Mouse (Mus musculus): ENCODE measurements at regions not wholly inside any gene's neighbourhood (a gene's known extent, or its start where the extent isn't known, plus 50 kb on each side); places are given as distances from the start of the nearest gene placed in this dataset.

DNA sequence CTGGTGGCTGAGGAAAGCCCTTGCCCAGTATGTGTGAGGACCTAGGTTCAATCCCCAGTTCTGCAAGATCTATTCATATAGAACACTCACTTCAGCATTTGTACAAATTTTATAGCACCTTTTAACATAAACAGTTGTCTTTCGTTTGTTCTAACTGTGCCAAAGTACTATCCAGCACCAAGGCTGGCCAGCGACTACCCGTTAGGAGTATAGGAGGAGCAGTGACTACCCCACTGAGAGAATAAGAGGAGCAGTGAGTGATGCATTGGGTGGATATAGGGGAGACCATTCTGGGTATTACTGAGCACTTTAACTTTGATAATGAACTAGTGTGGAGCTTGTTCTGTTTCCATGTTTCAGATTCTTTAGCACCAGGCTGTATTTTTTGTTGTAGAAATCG lies 193.8 kb upstream of the Cdh5 start:
- no peak for DNase-seq

DNA sequence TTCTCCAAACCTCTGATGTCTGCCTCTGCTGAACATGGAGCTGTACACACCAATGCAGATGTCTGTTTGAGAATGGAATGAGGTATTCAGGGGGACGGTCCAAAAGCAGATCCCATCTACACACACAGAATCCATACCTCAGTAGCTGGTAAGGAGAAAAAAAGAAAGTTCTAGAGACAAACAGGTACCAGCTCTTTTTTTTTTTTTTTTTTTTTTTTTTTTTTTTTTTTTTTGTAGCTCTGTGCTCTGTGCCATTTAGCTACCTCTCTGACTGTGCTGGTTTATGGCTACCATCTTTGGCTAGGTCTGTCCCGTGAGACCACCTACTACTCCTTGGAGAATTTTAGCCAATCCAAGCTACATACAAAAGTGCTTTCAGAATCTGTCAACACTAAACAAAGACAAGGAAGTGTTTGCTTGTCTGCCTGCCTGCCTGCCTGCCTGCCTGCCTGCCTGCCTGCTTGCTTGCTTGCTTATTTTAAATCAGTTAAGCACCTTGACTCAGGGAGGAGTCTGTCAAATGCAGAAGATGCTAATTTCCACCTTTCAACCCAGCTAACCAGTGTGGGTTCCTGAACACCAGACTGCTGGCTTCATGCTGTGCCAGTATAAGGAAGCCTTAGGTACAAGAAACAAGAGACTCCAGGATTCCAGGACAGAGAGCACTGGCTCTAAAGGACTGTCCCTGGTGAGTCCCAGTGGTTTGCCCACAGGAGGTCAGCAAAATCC lies 190.0 kb upstream of the Cdh5 start:
- DNase-seq = no peak

DNA sequence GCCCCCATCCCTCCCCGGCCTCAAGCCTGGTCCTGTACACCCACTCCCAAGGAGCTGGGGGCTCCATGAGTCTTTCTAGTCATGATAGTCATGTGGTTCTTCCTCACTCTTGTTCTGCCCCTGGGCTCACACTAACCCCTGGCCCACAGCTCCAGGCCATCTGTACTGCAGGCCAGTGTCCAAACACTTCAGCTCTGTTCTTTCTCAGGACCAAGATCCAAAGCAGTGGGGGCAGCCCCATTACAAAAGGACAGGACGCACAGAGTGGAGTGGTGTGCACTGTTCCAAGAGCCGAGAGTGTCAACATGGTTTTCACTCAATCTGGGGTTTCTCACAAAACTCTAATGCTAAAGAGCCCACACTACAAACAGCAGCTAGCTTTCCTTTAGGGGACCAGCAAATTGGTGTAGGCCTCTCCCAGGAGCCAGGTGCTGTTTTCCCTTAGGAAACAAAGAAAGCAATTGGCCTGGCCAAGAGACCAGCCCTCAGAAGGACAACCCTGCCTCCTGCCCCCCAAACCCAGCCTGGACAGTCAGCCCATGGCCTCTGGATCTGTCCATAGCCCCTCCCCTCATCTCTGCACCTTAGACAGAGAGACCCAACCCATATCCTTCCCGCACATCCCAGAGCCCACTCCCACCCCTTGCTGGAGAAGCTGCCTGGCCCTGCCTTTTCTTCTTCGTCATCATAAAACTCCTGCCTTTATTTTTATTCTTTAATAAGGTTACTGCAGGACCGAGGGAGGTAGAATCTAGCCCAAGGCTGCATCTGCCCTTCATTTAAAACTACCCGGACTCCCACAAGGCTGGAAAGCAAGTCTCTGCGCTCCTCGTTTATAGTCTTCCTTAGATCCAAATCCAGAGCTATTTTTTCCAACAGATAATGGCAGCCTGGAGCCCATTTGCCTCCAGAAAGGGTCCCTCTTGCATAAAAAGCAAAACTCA lies 188.2 kb upstream of the Cdh5 start:
- no peak for DNase-seq

DNA sequence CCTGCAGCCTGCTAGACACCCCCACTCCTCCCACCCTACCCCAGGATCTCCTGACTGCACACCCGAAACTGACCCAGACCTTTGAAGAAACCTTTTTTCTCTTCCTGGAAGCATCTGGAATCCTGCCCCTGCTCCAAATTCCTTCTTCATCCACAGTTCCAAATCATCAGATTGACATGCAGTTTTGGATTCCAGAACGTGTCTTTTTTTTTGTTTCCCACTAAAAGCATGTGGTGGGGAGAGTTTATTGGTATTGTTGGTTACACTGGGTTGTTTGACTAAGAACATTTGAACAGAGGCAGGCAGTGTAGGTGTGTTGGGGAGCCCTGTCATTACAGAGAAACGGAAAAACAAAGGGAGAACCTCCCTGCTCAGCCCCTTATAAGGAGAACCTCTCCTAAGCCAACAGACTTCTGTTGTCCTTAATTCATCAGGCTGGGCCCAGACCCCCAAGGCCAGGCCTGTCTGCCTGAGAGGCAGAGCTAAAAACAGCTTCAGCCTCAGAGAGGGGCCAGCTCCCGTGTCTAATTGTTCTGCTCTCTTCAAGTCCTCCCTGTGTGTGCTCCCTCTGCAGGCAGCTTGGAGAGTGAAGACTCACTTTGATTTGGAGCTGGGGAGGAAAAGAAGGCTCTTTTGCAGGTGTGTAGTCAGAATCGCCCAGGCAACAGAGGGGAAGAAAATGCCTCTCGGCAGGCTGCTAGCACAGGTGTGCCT lies 187.3 kb upstream of the Cdh5 start:
- no peak for DNase-seq

DNA sequence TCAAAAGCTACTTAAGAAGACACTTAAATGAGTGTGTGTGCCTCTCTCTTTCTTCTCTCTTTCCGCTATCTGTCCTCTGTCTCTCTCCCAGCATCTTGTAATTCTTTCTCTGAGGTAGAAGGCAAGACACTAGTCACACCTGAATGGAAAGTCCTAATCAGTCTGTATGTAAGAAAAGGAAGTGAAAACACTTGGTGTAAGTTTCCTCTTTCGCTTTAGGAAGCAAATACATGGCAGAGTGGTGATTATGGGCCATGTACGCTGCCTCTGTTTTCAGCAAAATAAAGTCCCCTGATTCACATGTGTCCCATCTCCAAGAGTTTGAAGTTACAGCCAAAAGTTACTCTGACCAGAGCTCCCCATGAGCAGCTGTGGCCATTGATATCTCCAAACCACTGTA lies 182.1 kb upstream of the Cdh5 start:
- DNase-seq = no peak

DNA sequence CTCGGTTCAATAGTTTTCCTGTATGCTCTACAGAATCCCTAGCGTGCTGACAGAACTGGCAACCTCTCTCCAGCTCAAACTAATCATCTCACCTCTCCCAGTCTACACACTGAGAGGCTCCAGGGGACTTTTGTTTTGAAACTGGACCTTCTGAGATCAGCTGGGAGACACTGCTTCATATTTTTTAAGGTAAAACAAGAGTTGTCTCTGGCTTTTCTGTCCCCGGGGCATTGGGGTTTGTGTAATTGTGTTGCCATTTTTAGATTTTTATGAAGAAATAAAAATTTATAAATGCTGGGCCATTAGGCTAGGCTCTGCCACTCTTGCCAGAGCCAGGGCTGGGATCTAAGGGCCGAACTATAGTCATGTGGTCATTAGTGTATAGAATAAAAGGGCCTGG lies 179.8 kb upstream of the Cdh5 start:
- no peak for DNase-seq

DNA sequence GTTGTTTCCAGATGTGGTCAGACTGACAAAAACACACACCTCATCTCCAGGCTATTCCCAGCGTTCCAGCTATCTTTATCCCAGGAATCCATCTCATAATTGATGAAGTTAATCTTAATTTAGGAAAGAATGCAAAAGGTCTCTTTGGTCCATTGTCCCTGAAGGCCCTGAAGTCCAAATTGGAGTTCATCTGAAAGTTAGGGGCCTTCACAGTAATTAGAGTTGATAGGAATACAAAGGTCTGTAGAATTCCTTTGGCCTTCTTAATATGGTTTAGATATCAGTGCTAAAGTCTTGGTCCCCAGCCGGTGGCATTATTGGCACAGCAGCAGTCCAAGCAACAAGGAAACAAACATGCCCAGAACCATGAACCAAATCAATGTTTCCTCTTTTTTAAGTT lies 178.7 kb upstream of the Cdh5 start:
- DNase-seq = no peak

DNA sequence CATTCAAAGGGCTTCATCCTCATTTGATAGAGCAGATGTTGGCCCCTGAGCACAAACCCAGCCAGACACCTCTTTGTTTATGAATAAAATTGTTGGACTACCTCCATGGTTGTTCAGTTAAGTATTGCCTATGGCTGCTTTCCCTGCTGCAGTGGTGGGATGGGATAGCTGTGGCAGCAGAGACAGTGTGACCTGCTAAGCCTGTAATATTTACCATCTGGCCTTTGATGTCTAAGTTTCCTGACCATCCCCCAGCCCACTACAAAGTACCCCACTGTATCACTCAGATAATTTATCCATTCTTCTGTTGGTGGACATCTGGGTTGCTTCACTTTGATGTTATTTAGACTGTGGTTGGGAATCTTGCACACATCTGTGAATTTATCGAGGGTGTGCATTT lies 168.7 kb upstream of the Cdh5 start:
- no peak for DNase-seq

DNA sequence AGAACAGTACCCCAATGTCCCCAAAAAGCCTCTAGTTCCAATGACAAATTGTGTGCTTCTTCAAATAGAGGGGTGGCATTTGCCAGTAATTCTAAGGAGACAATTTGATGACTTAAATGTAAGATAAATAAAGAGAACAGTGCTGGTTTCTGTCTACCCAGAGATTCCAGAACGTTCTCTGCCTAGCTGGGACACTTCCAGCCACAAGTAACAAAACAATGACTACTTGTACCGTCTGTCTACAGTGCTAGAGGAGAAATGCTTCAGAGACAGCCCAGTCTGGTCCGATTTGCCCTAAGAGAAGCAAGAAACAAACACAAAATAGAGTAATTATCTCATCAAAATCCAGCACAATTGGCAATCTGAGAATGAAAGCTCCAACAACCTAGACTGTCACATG lies 164.9 kb upstream of the Cdh5 start:
- DNase-seq = no peak

DNA sequence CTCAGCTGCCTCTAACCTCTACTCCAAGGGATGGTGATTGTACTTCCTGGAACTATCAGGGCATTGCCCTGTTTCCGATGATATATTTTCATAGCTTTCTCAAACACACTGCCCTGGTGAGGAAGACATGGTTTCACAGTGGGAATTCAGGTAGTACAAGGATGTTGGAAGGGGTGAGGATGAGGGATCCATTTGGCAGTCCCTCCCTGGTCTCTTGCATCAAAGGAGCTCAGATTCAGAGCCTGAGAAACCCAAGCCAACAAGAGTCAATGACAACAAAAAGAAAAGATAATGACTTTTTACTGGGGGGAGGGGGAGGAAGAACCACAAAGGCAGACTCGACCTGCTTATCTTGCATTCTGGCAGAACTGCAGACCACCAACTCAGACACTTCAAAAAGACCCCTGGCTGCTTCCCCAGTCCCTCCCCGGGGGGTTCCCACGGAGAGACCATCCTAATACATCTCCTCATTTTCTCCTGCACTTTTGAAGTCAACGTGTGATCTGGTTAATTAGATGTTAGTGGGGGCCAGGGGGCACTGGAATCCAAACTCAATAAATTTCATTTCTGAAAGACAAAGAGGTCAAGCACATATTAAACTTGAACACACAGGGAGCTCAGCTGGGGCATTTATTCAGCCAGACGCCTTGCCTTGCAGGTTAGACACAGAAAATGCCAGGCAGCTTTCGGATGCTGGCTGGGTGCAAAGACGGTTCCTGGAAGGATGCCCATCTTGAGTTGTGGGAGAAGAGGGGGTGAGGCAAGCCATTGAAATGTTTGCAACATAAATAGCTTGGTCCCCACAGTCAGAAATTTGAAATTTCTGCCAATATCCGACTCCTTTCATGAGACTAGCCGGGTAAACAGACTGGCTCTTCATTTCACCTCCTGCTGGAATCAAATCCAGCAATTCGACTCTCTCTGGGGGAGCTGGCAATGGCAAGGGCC lies 162.9 kb upstream of the Cdh5 start:
- no peak for DNase-seq

DNA sequence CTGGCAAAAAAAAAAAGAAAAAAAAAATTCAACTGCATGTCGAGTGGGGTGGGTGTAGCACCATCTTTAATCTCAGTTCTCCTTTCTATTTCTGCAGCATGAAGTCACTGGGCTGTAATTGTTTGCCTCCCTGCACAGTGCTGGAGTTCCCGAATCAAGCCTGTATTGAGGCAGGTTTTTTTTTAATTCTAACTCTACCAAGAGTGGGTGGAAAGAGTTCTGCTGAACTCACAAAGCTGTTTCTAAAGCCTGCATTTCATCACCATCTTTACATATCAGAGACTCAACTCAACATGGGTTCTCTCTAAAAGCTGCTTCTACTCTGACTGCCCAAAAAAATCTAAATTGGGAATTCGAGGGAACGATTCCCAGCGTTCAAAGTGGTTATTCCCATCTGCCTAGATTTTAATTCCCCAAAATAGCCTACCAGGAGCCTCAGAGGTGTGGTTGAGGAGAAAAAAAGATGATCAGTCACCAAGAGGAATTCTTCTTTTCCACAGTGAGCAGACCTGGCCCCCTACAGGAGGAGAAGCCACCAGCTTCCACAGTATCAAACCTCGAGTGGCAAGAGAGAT lies 160.4 kb upstream of the Cdh5 start:
- no peak for DNase-seq

DNA sequence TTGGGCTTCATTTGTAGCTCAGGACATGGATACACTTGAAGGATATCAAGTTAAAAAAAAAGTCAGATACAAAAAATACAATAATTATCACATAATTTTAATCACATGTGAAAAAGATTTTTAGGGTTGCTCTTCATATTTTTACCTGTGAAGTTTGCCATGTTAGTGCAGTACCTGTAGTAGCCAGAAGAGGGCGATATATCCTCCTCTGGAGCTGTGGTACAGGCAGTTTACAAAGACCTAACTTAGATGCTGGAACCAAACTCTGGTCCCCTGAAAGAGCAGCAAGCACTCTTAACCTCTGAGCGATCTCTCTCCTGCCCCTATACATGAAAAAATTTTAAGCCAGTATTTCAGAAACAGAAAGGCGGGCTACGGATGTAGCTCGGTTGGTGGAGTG lies 153.0 kb upstream of the Cdh5 start:
- DNase-seq = no peak

DNA sequence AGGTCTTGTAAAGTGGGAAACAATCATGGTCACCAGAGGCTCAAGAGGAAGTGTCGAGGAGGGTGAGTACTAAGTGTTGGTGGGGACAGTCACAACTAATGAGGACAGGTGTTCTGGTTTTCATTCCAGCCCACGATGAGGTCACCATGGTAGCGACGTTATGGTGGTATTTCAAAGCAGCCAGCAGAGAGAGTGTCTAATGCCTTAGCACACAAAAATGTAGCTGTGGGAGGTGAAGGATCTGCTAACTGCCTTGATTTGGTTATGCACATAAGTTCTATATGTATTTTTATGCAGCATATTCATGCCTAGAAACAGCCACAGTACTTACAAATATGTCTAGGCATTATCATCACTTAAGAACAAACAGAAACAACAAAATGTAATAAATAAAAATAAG lies 151.0 kb upstream of the Cdh5 start:
- no peak for DNase-seq

DNA sequence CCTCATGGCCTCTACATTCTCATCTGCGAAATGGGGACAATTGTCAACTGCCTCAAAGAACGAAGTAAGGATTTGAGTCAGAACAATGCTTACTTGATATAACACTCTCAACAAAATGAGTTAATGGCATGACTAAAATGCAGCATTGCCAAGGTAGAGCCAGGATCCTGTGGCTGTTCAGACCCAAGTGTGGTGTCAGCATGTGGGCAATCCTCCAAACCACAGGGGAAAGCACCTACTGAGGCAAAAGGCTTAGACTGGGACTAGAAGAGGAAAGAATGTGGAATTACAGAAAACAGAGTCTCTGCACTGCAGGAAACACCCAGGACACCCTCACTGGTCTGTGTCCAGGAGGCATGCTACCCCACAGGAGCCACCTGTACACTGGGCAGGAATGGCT lies 147.8 kb upstream of the Cdh5 start:
- DNase-seq = no peak

DNA sequence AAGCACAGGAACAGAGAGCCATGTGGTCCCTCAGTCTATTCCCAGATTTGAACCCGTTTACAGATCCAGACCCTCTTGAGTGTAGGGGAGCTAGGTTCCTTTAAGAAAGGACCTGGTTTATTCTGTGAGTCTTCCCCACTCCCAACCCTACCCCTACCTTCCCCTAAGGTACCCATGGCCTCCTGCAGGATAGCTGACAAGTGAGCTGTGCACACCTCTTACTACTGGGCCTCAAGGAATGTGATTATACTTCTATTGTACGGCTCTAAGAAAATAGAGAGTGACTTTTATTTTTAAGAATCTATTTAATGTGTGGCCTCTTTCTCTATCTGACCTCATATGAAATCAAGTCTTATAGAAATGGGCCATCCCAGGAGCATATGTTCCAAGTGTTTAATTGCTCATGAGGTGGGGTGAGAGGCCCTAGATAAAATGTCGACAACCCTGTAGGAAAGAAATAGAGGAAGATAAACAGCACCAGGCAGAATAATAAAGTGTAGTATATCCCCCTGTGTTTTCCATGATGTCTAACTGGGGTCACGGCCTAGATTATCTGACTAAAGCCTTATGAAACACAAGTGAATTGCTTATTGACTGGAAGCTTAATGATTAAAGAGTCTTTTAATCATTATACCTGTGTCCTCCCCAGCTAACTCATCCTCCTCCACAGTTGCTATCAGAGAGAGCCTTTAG lies 145.7 kb upstream of the Cdh5 start:
- DNase-seq = no peak

DNA sequence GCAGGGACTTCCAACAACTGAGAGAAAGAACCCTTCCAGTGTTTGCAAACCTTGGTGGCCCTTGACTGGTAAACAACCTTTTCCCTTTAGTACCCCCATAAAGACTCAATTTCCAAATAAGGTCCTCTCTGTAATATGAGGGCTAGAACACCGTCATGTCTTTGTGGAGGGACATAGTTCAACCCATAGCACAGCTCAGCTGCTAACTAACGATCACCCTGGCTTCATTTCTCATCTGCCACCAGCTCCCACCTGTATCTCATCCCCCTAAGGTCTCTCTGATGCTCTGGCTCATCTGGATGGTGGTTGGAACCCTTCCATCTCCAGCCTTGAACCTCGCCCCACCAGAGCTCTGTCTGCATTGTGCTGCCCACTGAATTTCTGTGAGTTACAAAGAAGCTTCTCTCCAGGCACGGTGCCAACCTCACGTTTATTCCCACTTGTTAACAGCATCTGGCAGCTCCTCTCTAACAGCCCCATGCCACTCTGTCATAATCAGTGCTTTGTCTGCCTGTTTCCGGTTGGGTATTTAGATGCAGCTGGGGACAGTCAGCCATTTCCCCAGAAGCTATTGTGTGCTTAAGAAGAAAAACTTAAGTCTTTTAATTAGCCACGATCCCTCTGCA lies 137.0 kb upstream of the Cdh5 start:
- DNase-seq = no peak

DNA sequence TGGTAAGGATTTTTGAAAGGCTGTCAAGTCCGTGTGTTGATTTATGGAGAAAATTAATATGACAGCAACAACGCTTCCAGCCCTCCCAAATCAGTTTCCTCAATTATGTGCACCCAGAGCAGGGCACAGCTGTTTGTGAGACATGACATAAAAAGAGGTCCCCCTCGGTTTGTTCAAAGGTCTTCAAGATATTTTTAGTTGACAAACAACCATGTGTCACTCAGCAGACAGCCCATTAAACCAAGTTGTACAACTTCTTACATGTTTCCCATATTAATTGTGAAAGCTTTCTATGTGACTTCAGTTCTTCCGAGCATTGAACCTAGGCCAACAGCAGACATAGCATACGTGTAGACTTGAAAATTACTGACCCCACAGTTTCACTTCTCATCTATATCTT lies 131.5 kb upstream of the Cdh5 start:
- DNase-seq = no peak

DNA sequence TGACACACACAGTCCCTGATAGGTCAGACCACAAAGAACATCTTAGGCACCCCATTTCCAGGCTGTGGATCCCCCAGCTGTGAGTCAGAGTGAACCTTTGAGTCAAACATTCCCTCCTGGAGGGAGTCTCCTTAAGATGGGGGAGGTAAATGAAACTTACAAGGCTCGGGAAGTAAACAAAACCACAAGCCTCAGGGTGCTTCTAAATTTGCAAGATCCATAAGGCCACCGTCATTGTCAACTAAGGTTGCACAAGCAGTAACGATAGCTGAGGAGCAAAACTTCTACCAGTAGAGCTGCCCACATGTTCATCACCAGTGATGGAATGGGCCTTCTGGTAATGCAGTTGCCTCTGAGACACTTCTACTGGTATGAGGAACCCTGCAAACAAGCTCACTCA lies 130.9 kb upstream of the Cdh5 start:
- DNase-seq = no peak

DNA sequence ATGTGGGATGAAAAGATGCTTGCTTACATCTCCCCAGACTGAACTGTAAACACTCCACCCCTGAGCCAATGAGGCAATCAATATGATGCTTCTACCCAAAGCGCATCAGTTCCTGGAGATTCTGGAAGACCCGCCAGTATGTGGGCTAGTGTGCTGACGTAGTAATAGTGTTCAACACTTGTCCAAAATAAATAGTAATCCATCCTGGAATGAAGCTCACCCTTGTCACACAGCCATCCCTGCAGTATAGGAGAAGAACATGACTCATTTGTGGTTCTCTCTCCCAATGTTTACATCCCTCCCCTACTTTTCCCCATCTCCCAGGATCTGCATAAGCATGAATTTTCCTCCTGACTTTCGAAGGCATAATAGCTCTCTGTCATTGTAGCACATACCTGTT lies 130.5 kb upstream of the Cdh5 start:
- no peak for DNase-seq

DNA sequence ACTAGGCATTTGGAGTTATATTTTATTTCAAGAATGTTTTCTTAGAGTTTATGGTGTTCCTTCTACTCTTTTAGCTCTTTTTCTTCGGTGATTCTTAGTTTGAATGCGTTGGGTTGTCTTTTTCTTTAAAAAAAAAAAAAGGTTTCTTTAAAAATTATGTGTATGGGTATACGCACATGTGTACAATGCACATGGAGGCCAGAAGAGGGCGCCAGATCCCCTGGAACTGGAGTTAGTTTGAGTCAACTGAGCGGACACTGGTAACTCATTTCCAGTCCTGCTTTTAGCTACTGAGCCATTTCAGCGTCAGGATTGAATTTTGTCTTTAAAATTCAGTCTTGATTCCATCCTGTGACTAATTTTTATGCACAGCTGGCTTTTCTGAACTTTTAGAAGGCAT lies 124.9 kb upstream of the Cdh5 start:
- DNase-seq = peak; percentile 3 to 7

DNA sequence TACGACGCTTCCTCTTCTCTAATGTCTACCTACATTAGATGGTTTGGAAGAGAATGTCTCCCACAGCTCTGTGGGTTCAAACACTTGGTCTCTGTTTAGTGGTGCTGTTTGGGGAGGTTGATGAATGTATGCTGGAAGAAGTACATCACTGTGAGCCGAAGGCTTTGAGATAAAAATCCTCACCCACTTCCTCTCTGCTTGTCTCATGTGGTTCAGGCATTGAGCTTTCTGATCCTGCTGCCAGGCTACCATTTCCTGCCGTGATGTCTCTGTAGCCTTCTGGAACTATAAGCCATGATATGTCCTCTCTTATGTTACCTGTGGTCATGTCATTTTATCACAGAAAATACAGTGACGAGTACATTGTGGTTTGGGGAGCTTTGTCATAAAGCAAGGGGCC lies 122.5 kb upstream of the Cdh5 start:
- peak; percentile 16 to 32 for DNase-seq
